Mouse (Mus musculus): ENCODE measurements around the gene Lsmem1.

Lsmem1 gene

GRCm38 (mm10) chr12:40199302-40199701 is at the start of gene Lsmem1:
TSS of gene Lsmem1 (minus strand) at chr12:40199490.
- DNase-seq: no peak

DNA sequence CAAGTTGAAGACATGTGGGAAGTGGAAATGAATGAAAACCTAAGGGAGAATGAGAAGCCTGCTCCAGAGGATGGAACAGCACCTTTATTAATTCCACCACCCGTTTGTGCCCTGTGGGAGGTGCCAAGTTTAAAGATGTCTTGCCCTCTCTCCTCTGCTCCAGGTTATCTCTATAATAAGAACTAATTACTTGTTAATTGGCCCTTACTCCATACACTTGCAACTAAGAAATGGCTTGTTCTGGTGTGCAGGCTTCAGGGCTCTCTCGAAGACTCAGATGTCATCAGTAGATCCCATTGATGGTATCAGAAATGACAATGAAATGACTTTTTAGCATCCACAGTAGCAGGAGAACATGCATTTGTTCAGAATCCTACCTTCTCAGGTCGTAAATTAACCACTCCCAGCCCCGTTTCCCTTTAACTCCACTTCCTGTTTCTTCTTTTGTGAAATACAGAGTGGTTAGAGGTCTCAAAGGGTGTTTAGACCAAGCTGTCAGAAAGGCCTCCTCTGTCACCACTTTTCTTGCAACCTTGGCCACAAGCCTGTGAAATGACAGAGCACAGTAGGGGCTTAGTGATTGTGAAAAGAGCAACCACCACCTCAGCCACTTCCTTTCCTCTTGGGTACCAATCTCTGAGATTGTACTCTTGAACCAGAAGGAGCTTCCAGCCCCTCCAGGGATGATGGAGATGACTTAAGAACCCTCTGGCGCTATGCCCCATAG is 49.3 kb upstream of the Lsmem1 start, which contains the start of gene Ifrd1:
TSS of gene Ifrd1 (minus strand) at position 51 of the 727 bp plus-strand sequence.
- no peak for DNase-seq

DNA sequence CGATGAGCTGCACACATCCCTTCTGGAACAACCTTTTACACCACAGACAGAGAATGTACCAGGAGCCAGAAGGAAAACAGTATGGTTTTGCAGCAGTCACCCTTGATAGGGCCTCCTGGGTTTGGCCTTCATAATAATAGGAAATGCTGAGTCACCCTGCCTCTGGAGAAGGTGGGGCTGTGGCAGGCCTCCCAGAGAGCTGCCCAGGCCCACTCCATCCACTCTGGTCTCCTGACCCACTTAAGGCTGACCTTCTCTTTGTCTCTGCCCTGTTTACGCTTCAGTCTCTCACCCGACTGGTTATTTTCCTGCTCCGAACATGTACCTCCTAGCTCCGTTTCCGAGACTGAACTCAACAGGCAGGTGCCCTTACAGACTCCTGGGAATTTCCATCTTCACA is 48.7 kb upstream of the Lsmem1 start:
- no peak for DNase-seq

GRCm38 (mm10) chr12:40247384-40247783 is 48.1 kb upstream of the Lsmem1 start:
- no peak for DNase-seq

GRCm38 (mm10) chr12:40245434-40245970 is 46.2 kb upstream of the Lsmem1 start:
- DNase-seq: no peak

DNA sequence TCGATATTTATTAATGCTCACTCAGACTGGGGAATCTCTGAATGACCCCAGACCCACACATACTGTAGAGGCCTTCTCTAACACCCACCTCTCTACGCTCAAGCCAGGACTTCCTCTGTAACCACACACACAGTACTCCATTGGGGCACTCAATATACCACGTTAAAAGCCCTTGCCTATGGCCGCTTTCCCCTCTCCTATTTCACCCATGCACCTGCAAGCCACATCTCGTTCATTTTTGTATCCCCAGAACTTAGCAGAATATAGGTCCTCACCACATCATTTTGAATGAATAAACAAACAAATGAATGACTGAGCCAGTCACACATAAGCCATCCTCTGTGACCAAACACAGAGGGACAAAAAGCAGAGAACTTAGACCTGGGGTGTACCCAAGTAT is 45.6 kb upstream of the Lsmem1 start:
- no peak for DNase-seq

GRCm38 (mm10) chr12:40243821-40244221 is 44.5 kb upstream of the Lsmem1 start:
- peak; percentile 12 for DNase-seq

- DNase-seq: no peak
Measured at GRCm38 (mm10) chr12:40243241-40243640, 44.0 kb upstream of the Lsmem1 start.

DNA sequence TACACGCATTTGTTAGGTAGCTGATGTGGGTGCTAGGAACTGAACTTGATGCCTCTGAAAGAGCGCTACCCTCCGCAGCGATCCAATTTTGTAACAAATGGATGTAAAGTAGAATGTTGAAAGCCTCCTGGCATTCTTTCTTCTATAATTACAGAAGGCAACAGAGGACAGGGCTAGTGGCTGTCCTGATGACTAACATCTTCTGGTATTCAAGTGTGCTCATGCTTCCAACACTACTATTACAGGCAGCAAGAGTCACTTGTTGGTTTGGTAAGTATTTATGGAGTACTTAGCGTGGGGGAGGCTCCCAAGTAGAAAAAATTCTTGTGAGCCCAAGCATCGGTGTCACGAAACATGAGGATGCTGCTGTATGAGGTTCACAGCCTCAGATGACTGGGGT is 39.9 kb upstream of the Lsmem1 start:
- DNase-seq: no peak

GRCm38 (mm10) chr12:40232231-40232630 is 32.9 kb upstream of the Lsmem1 start:
- no peak for DNase-seq

GRCm38 (mm10) chr12:40231632-40232031 is 32.3 kb upstream of the Lsmem1 start:
- DNase-seq: no peak

- no peak for DNase-seq
Measured at GRCm38 (mm10) chr12:40224171-40224880, 25.0 kb upstream of the Lsmem1 start.

DNA sequence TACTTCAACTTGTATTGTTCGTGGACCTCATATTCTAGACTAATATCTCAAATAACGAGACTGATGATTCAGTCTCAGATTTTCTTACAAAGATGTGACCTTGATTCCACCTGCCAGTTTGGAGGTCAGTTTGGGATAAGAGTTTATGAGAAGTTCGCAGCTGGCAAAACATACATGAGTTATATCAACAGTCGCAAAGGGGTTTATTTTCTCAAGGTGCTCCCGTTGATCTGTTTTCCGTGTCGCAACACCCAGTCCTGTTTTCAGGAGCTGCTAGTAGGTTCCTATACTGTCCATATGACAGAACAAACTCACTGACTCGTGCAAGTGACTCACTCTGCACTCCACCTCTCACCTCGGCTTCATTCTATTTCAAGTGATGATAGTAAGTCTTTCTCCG is 24.4 kb upstream of the Lsmem1 start:
- peak; percentile 26 for DNase-seq

DNA sequence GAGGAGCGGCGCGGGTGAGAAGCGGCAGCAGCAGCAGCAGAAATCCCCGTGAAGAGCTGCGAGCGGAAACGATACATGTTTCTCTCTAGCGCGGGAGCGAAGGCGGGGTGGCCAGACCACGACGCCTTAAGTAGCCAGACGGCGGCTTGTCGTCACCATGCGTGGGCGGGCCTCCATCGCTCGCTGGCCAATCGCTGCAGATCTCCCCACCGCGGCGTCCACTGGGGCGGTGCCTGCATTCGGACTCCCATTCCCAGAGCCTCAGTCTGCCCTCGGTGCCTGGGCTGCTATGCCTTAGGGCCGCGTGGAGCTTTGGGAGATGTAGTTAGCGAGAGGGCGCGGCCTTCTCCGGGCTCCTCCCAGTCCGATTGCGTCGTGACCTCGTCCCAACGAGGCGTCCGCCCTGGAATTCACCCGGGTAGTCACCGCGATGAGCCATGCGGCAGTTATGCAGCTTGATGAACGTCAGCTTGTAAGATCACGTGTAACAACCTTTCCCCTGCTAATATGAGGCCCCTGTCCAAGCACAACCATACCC is 23.9 kb upstream of the Lsmem1 start:
- DNase-seq: peak; percentile 99

- peak; percentile 97 for DNase-seq
Measured at GRCm38 (mm10) chr12:40222251-40223081, 23.2 kb upstream of the Lsmem1 start.

DNA sequence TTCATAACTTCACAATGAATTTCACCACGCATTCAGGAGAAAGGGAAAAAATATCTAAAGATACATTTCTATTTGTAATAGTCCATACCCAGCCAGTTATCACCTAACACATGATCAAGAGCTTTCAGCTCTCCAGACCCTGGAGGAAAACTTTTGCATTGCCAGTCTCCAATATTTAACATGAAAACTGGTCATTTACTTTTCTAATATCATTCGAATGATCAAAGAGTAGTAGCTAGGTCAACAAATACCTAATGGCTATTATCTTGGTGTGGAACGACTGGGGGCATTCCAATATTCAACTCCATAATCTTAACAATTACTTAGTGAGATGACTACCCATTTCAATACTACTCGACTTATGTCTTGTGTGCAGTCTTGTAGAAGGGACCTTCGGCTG is 22.3 kb upstream of the Lsmem1 start:
- no peak for DNase-seq

- DNase-seq: no peak
Measured at GRCm38 (mm10) chr12:40220896-40221295, 21.6 kb upstream of the Lsmem1 start.

DNA sequence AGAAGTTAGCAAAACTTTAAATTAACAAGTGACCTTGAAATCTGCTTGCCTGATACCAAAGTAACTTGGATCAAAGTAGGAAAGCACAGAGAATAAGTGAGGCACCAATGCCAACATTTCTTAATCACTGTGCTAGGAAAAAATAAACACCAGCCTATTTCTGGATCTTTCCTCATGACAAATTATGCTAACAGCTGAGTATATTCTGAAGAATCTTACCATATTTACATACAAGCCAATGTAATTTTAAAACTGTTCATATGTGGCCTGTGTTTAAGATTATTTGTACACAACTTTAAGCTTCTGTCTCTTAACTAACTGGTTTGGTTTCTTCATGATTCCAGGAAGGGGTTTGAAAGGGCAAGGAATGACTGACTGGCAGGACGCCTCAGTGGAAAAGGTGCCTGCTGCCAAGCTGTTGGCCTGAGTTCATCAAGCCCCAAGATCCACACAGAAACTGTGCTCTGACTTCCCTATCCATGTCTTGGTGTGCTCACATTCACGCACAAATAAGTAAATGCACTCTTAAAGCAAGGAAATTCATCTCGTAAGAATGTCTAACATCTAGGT is 20.8 kb upstream of the Lsmem1 start:
- peak; percentile 25 for DNase-seq

- DNase-seq: no peak
Measured at GRCm38 (mm10) chr12:40218430-40218945, 19.2 kb upstream of the Lsmem1 start.

DNA sequence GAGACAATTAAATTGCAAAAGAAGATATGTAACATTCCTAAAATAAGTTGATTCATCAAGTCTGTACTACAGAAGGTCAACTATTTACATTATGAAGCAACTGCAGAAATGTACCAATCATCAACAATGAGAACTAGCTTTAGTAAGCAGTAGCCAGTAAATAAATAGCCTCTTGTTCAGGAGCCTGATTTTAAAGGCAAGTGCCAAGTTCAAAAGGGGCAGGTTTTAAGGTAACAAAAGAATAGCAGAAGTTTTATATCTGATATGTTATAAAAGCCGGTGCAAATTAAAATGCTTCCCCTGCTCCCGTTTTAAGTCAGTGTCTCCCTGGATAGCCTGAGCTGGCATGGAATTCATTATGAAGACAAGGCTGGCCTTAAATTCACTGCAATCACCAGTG is 18.5 kb upstream of the Lsmem1 start:
- no peak for DNase-seq

GRCm38 (mm10) chr12:40214888-40215876 is 15.9 kb upstream of the Lsmem1 start:
- DNase-seq: no peak

Measured in cerebellum, adult 11 months (tissue).